35 mouse cellular contexts compared by ENCODE assay signal in the genomic region with DNA sequence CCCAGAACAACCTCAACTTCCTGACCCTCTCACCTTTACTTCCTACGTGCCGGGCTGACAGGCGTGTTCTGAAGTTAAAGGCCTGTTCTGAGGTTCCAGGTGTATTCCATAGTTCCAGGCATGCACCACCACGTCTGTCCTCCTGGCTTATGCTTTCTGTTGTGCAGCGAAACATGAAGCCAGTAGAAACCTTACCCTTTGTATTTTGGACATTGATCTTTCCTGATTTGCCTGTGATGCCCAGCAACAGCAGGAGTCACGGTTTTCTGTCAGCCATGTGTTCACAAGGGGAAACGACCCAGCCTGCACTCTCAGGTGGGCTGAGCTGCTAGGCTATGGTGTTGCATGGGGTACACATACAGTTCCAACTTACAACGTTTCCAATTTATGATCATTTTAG. TPM values are rescaled to one million over a fixed set of nuclear protein-coding genes. Genes with fewer than 3 reads are reported as not detected.
"Had no signal": no experiment of that assay in that cellular context is flagged by ENCODE, and none has a peak within 500 bp of the region (broad histone marks: within the 10 kb centered on the region; RNA-seq: fewer than 3 reads in every experiment).

No protein-coding gene starts in this region.

- H3K4me1 ChIP-seq: heart, embryonic 10.5 days; heart, embryonic 12.5 days; heart, embryonic 13.5 days; heart, embryonic 15.5 days; hindbrain, embryonic 10.5 days; hindbrain, embryonic 12.5 days; hindbrain, embryonic 13.5 days; hindbrain, embryonic 15.5 days; intestine, embryonic 15.5 days had no signal

- H3K27ac ChIP-seq: heart, embryonic 10.5 days; heart, embryonic 13.5 days; heart, embryonic 15.5 days; hindbrain, embryonic 10.5 days; hindbrain, embryonic 12.5 days; hindbrain, embryonic 13.5 days; hindbrain, embryonic 14.5 days; hindbrain, embryonic 15.5 days; hindbrain, postnatal 0 days; intestine, embryonic 15.5 days; kidney, embryonic 15.5 days; kidney, postnatal 0 days; layer of hippocampus, adult 2 months; left cerebral cortex, adult 2 months had no signal

- DNase-seq: heart, postnatal 10 days; heart, postnatal 14 days; heart, postnatal 36 days; heart, postnatal 4 days; kidney, adult 18-20 months; kidney, postnatal 10 days; kidney, postnatal 14 days; kidney, postnatal 25 days; kidney, postnatal 4 days; layer of hippocampus, adult 9-11 months; layer of hippocampus, postnatal 36 days had no signal

- H3K9ac ChIP-seq: heart, embryonic 12.5 days; heart, embryonic 13.5 days; heart, embryonic 15.5 days; hindbrain, embryonic 12.5 days; hindbrain, embryonic 13.5 days; hindbrain, embryonic 14.5 days; hindbrain, embryonic 15.5 days; intestine, embryonic 15.5 days; kidney, embryonic 15.5 days had no signal

- H3K27me3 ChIP-seq: heart, embryonic 12.5 days; heart, embryonic 13.5 days; heart, embryonic 15.5 days; hindbrain, embryonic 12.5 days; hindbrain, embryonic 13.5 days; hindbrain, embryonic 15.5 days; intestine, embryonic 15.5 days; kidney, embryonic 15.5 days had no signal

- H3K4me2 ChIP-seq: heart, embryonic 11.5 days; heart, embryonic 12.5 days; heart, embryonic 13.5 days; heart, embryonic 15.5 days; hindbrain, embryonic 12.5 days; hindbrain, embryonic 13.5 days; hindbrain, embryonic 14.5 days; hindbrain, embryonic 15.5 days; intestine, embryonic 15.5 days; kidney, embryonic 15.5 days had no signal

- ATAC-seq: hindbrain, embryonic 16.5 days; hindbrain, postnatal 0 days; inflammation-experienced regulatory T-cells, adult 6 months; intestine, embryonic 15.5 days; intestine, embryonic 16.5 days; intestine, postnatal 0 days had no signal

- H3K4me3 ChIP-seq: heart, embryonic 10.5 days; heart, embryonic 12.5 days; heart, embryonic 13.5 days; heart, embryonic 15.5 days; hindbrain, embryonic 10.5 days; hindbrain, embryonic 12.5 days; hindbrain, embryonic 13.5 days; hindbrain, embryonic 15.5 days; intestine, embryonic 15.5 days; kidney, embryonic 15.5 days; layer of hippocampus, adult 2 months; left cerebral cortex, adult 2 months had no signal

- H3K36me3 ChIP-seq: heart, embryonic 10.5 days; heart, embryonic 12.5 days; heart, embryonic 13.5 days; heart, embryonic 15.5 days; hindbrain, embryonic 10.5 days; hindbrain, embryonic 12.5 days; hindbrain, embryonic 13.5 days; hindbrain, embryonic 15.5 days; intestine, embryonic 15.5 days; kidney, embryonic 15.5 days had no signal

- H3K9me3 ChIP-seq: heart, embryonic 10.5 days; heart, embryonic 12.5 days; heart, embryonic 13.5 days; heart, embryonic 15.5 days; hindbrain, embryonic 10.5 days; hindbrain, embryonic 12.5 days; hindbrain, embryonic 13.5 days; hindbrain, embryonic 15.5 days; intestine, embryonic 15.5 days; kidney, embryonic 15.5 days had no signal

RNA-seq across cellular contexts. Expression of gene Hspb3, which starts 35.9 kb away (rescaled TPM):
- total RNA-seq: hematopoietic stem cell, adult 5-6 weeks had no signal
- polyA plus RNA-seq: hindbrain, embryonic 10.5 days; hindbrain, embryonic 11.5 days; hindbrain, embryonic 13.5 days; inflammation-experienced regulatory T-cells, adult 6 months; intestine, embryonic 14.5 days; intestine, embryonic 15.5 days; intestine, embryonic 16.5 days; kidney, postnatal 0 days; large intestine, adult 2 months had no signal
